Mouse (Mus musculus): Measurements from ENCODE around the gene Utrn. TPM values are rescaled to one million over a fixed set of nuclear protein-coding genes. Genes with fewer than 3 reads are reported as not detected.

Utrn gene
- polyA plus RNA-seq, 1 experiment from 2014 or later = 23.6 TPM

GRCm38 (mm10) chr10:12406338-12407110 is 462.6 kb downstream of the Utrn start:
- no peak overlapping the region for H3K9ac ChIP-seq (replicated peaks)
- ATAC-seq = no peak
- H3K27ac ChIP-seq = no peak overlapping the region
- no peaks in the 10 kb centered on the region; the same call in 1 of the 2 replicates for H3K36me3 ChIP-seq
- no peaks in the 10 kb centered on the region for H3K27me3 ChIP-seq
- H3K9me3 ChIP-seq = no peaks in the 10 kb centered on the region
- H3K4me2 ChIP-seq (replicated peaks) = no peak overlapping the region
- no peaks in the 10 kb centered on the region for H3K4me1 ChIP-seq (replicated peaks)
- no peak overlapping the region for H3K4me3 ChIP-seq (replicated peaks)
- 92% methylated on average over 12 of the region's 12 CpGs for WGBS

GRCm38 (mm10) chr10:12399450-12399849 is 469.7 kb downstream of the Utrn start:
- WGBS = 6% methylated on average over 2 of the region's 2 CpGs
- peak; percentile 92 for ATAC-seq
- Histone ChIP-seq H3K36me3 (no peaks in the 10 kb centered on the region), H3K4me1 (replicated peaks) (peaks cover 6% of the 10 kb centered on the region; the same call in 1 of the 2 replicates), H3K27ac (no peak overlapping the region), H3K9ac (replicated peaks) (no peak overlapping the region), H3K4me2 (replicated peaks) (no peak overlapping the region), H3K9me3 (no peaks in the 10 kb centered on the region), H3K27me3 (no peaks in the 10 kb centered on the region), H3K4me3 (replicated peaks) (no peak overlapping the region)

GRCm38 (mm10) chr10:12380139-12380538 is 489.0 kb downstream of the Utrn start:
- Histone ChIP-seq H3K4me1 (replicated peaks) (no peaks in the 10 kb centered on the region), H3K4me2 (replicated peaks) (no peak overlapping the region), H3K4me3 (replicated peaks) (no peak overlapping the region), H3K36me3 (no peaks in the 10 kb centered on the region), H3K9ac (replicated peaks) (no peak overlapping the region), H3K27me3 (no peaks in the 10 kb centered on the region), H3K9me3 (no peaks in the 10 kb centered on the region), H3K27ac (no peak overlapping the region)
- ATAC-seq = no peak
- 95% methylated on average over 1 of the region's 1 CpGs for WGBS

- Histone ChIP-seq H3K4me2 (replicated peaks) (no peak overlapping the region), H3K4me1 (replicated peaks) (no peaks in the 10 kb centered on the region), H3K27ac (no peak overlapping the region), H3K27me3 (no peaks in the 10 kb centered on the region), H3K9me3 (no peaks in the 10 kb centered on the region), H3K4me3 (replicated peaks) (no peak overlapping the region), H3K36me3 (no peaks in the 10 kb centered on the region), H3K9ac (replicated peaks) (no peak overlapping the region)
- WGBS = 97% methylated on average over 1 of the region's 1 CpGs
- ATAC-seq = no peak
Observed at GRCm38 (mm10) chr10:12379123-12379522, 490.0 kb downstream of the Utrn start.

GRCm38 (mm10) chr10:12377727-12378126 is 491.4 kb downstream of the Utrn start:
- H3K4me2 ChIP-seq (replicated peaks) = no peak overlapping the region
- no peaks in the 10 kb centered on the region for H3K9me3 ChIP-seq
- no peak overlapping the region for H3K27ac ChIP-seq
- no peak overlapping the region for H3K4me3 ChIP-seq (replicated peaks)
- 77% methylated on average over 3 of the region's 3 CpGs for WGBS
- H3K27me3 ChIP-seq = no peaks in the 10 kb centered on the region
- no peak overlapping the region for H3K9ac ChIP-seq (replicated peaks)
- no peaks in the 10 kb centered on the region for H3K36me3 ChIP-seq
- H3K4me1 ChIP-seq (replicated peaks) = no peaks in the 10 kb centered on the region
- ATAC-seq = no peak

GRCm38 (mm10) chr10:12376015-12376414 is 493.1 kb downstream of the Utrn start:
- WGBS = 75% methylated on average over 2 of the region's 2 CpGs
- H3K9me3 ChIP-seq = no peaks in the 10 kb centered on the region

GRCm38 (mm10) chr10:12374741-12375140 is 494.4 kb downstream of the Utrn start:
- H3K4me3 ChIP-seq (replicated peaks) = no peak overlapping the region
- no peak for ATAC-seq
- H3K27me3 ChIP-seq = no peaks in the 10 kb centered on the region
- no peaks in the 10 kb centered on the region for H3K9me3 ChIP-seq
- H3K4me2 ChIP-seq (replicated peaks) = no peak overlapping the region
- no peak overlapping the region for H3K9ac ChIP-seq (replicated peaks)
- WGBS = 88% methylated on average over 1 of the region's 1 CpGs
- no peaks in the 10 kb centered on the region for H3K4me1 ChIP-seq (replicated peaks)
- no peaks in the 10 kb centered on the region for H3K36me3 ChIP-seq
- no peak overlapping the region for H3K27ac ChIP-seq

More at GRCm38 (mm10) chr10:12376015-12376414, 493.1 kb downstream of the Utrn start:
- Histone ChIP-seq H3K4me1 (replicated peaks) (no peaks in the 10 kb centered on the region), H3K9ac (replicated peaks) (no peak overlapping the region), H3K4me2 (replicated peaks) (no peak overlapping the region), H3K36me3 (no peaks in the 10 kb centered on the region), H3K27me3 (no peaks in the 10 kb centered on the region), H3K27ac (no peak overlapping the region), H3K4me3 (replicated peaks) (no peak overlapping the region)
- ATAC-seq = no peak

GRCm38 (mm10) chr10:12354556-12354955 is 514.6 kb downstream of the Utrn start:
- H3K4me1 ChIP-seq (replicated peaks) = no peaks in the 10 kb centered on the region
- no peak for ATAC-seq
- WGBS = 86% methylated on average over 4 of the region's 4 CpGs

GRCm38 (mm10) chr10:12354106-12354505 is 515.1 kb downstream of the Utrn start:
- ATAC-seq = no peak
- H3K4me3 ChIP-seq (replicated peaks) = no peak overlapping the region
- no peak overlapping the region for H3K4me2 ChIP-seq (replicated peaks)
- H3K4me1 ChIP-seq (replicated peaks) = no peaks in the 10 kb centered on the region
- 89% methylated on average over 5 of the region's 5 CpGs for WGBS
- no peaks in the 10 kb centered on the region for H3K9me3 ChIP-seq
- H3K27me3 ChIP-seq = no peaks in the 10 kb centered on the region
- no peaks in the 10 kb centered on the region for H3K36me3 ChIP-seq
- no peak overlapping the region for H3K27ac ChIP-seq
- no peak overlapping the region for H3K9ac ChIP-seq (replicated peaks)

More at GRCm38 (mm10) chr10:12354556-12354955, 514.6 kb downstream of the Utrn start:
- no peaks in the 10 kb centered on the region for H3K36me3 ChIP-seq
- H3K9ac ChIP-seq (replicated peaks) = no peak overlapping the region
- H3K4me3 ChIP-seq (replicated peaks) = no peak overlapping the region
- H3K27me3 ChIP-seq = no peaks in the 10 kb centered on the region
- H3K4me2 ChIP-seq (replicated peaks) = no peak overlapping the region
- H3K27ac ChIP-seq = no peak overlapping the region
- no peaks in the 10 kb centered on the region for H3K9me3 ChIP-seq

GRCm38 (mm10) chr10:12339704-12340558 is 529.2 kb downstream of the Utrn start:
- no peaks in the 10 kb centered on the region for H3K27me3 ChIP-seq
- 0 out of 2 replicates have a peak, but pooled peaks have one; percentile 45 for ATAC-seq
- H3K9me3 ChIP-seq = no peaks in the 10 kb centered on the region
- H3K4me1 ChIP-seq (replicated peaks) = no peaks in the 10 kb centered on the region
- 76% methylated on average over 10 of the region's 10 CpGs for WGBS
- H3K27ac ChIP-seq = no peak overlapping the region
- no peak overlapping the region for H3K4me2 ChIP-seq (replicated peaks)
- H3K4me3 ChIP-seq (replicated peaks) = no peak overlapping the region
- no peak overlapping the region for H3K9ac ChIP-seq (replicated peaks)
- no peaks in the 10 kb centered on the region for H3K36me3 ChIP-seq

- no peak overlapping the region for H3K4me3 ChIP-seq (replicated peaks)
- H3K4me1 ChIP-seq (replicated peaks) = no peaks in the 10 kb centered on the region
- WGBS = 77% methylated on average over 9 of the region's 9 CpGs
- H3K27ac ChIP-seq = no peak overlapping the region
- H3K27me3 ChIP-seq = no peaks in the 10 kb centered on the region
- no peaks in the 10 kb centered on the region for H3K9me3 ChIP-seq
- ATAC-seq = peak; percentile 56; the same call in 1 of the 2 replicates
- no peaks in the 10 kb centered on the region for H3K36me3 ChIP-seq
- no peak overlapping the region for H3K4me2 ChIP-seq (replicated peaks)
- no peak overlapping the region for H3K9ac ChIP-seq (replicated peaks)
Observed at GRCm38 (mm10) chr10:12339005-12339703, 530.0 kb downstream of the Utrn start.

Measured in midbrain, embryonic 13.5 days (tissue).